Mouse (Mus musculus) embryonic facial prominence, embryonic 14.5 days (tissue): Measurements from ENCODE around the gene Scarf2. TPM values are rescaled to one million over a fixed set of nuclear protein-coding genes. Genes with fewer than 3 reads are reported as not detected.

ENCODE experiments used
- ATAC-seq: fragments of 200-750 bp; cut with Nextera tagmentation; 2 replicates; pipeline ENCODE4 v1.8.0; 2017; ENCODE audit warnings: low read depth, moderate number of reproducible peaks, moderate TSS enrichment
- DNase-seq: peaks from one replicate; pipeline ENCODE4 v3.0.0-alpha.2; 2015; ENCODE audit warnings: low spot score
- H3K27ac ChIP-seq: fragments of 300-500 bp; sonication (generic); replicated peaks from 2 replicates; pipeline ENCODE4 v1.5.1; 2014; ENCODE audit warnings: low read depth, mild to moderate bottlenecking, low read length, moderate library complexity
- H3K27me3 ChIP-seq: fragments of 300-500 bp; sonication (generic); replicated peaks from 2 replicates; pipeline ENCODE4 v1.6.1; 2014; ENCODE audit warnings: low read length; ENCODE audit not compliant: control insufficient read depth, insufficient read depth
- H3K36me3 ChIP-seq: fragments of 300-500 bp; sonication (generic); 2 replicates; pipeline ENCODE4 v1.6.1; 2014; ENCODE audit warnings: low read length, mixed read lengths; ENCODE audit not compliant: control insufficient read depth, insufficient read depth
- H3K4me1 ChIP-seq: fragments of 300-500 bp; sonication (generic); 2 replicates; pipeline ENCODE4 v1.6.1; 2014; ENCODE audit warnings: antibody characterized with exemption, low read length; ENCODE audit not compliant: control insufficient read depth, insufficient read depth
- H3K4me2 ChIP-seq: fragments of 300-500 bp; sonication (generic); 2 replicates; pipeline ENCODE4 v1.6.1; 2014; ENCODE audit warnings: low read depth, mild to moderate bottlenecking, low read length, moderate library complexity, mixed read lengths
- H3K4me3 ChIP-seq: fragments of 300-500 bp; sonication (generic); 2 replicates; pipeline ENCODE4 v1.5.1; 2014; ENCODE audit warnings: low read depth, mild to moderate bottlenecking, low read length
- H3K9ac ChIP-seq: fragments of 300-500 bp; sonication (generic); 2 replicates; pipeline ENCODE4 v1.6.1; 2014; ENCODE audit warnings: low read depth, mild to moderate bottlenecking, low read length, moderate library complexity, mixed read lengths
- H3K9me3 ChIP-seq: fragments of 300-500 bp; sonication (generic); 2 replicates; pipeline ENCODE4 v1.6.1; 2016; ENCODE audit warnings: low read length; ENCODE audit not compliant: control insufficient read depth
- WGBS: fragments of 180-500 bp; shearing (Covaris S2); extraction: QIAGEN DNeasy Blood & Tissue Kit; methylation state at CpG from one replicate; pipeline ENCODE4 v1.1.7; 2014; 5-methylcytosine and 5-hydroxymethylcytosine counted together
- polyA plus RNA-seq: library from polyadenylated mRNA; unstranded; fragments of >200 nt; fragmentation: Nextera tagmentation; extraction: Ambion mirVana; gene quantifications from 2 replicates; pipeline ENCODE4 v1.2.1, GENCODE M21; 2014

Gene Scarf2
- polyA plus RNA-seq, 1 experiment from 2014 or later = 34.5 TPM

- DNase-seq = peak; percentile 39
- Histone ChIP-seq H3K4me2 (peak overlapping the region; percentile 59), H3K4me3 (peak overlapping the region; percentile 32), H3K27me3 (peaks cover 42% of the 10 kb centered on the region), H3K27ac (no peak overlapping the region; the same call in 1 of the 2 replicates), H3K9ac (peak overlapping the region; percentile 54), H3K36me3 (peaks cover 41% of the 10 kb centered on the region), H3K9me3 (no peaks in the 10 kb centered on the region), H3K4me1 (peaks cover 89% of the 10 kb centered on the region)
- WGBS = 11% methylated on average over 47 of the region's 83 CpGs
- no peak for ATAC-seq
Measured at GRCm38 (mm10) chr16:17802839-17803674, 6.0 kb downstream of the Scarf2 start.

- peaks cover 42% of the 10 kb centered on the region for H3K27me3 ChIP-seq
- 22% methylated on average over 33 of the region's 33 CpGs for WGBS
- peak overlapping the region; percentile 33 for H3K4me3 ChIP-seq
- H3K9me3 ChIP-seq = no peaks in the 10 kb centered on the region
- peak overlapping the region; percentile 54 for H3K9ac ChIP-seq
- H3K4me2 ChIP-seq = peak overlapping the region; percentile 59
- H3K27ac ChIP-seq = peak overlapping the region; percentile 63; the same call in 1 of the 2 replicates
- peaks cover 95% of the 10 kb centered on the region for H3K4me1 ChIP-seq
- DNase-seq = no peak
- peaks cover 47% of the 10 kb centered on the region for H3K36me3 ChIP-seq
- no peak for ATAC-seq
Measured at GRCm38 (mm10) chr16:17803675-17804448, 6.8 kb downstream of the Scarf2 start.

GRCm38 (mm10) chr16:17804449-17804912 is 7.4 kb downstream of the Scarf2 start:
- WGBS = 8% methylated on average over 28 of the region's 33 CpGs
- peak; percentile 86 for DNase-seq
- Histone ChIP-seq H3K36me3 (peaks cover 47% of the 10 kb centered on the region), H3K4me2 (peak overlapping the region; percentile 59), H3K4me1 (peaks cover 94% of the 10 kb centered on the region), H3K27me3 (peaks cover 42% of the 10 kb centered on the region), H3K9ac (peak overlapping the region; percentile 52), H3K4me3 (peak overlapping the region; percentile 33), H3K9me3 (no peaks in the 10 kb centered on the region), H3K27ac (peak overlapping the region; percentile 63)
- ATAC-seq = peak; percentile 31; the same call in 1 of the 2 replicates

GRCm38 (mm10) chr16:17804982-17805381 is 7.9 kb downstream of the Scarf2 start:
- peak overlapping the region; percentile 59 for H3K4me2 ChIP-seq
- H3K27me3 ChIP-seq = peaks cover 41% of the 10 kb centered on the region
- peaks cover 47% of the 10 kb centered on the region for H3K36me3 ChIP-seq
- peaks cover 94% of the 10 kb centered on the region for H3K4me1 ChIP-seq
- 22% methylated on average over 7 of the region's 7 CpGs for WGBS
- H3K27ac ChIP-seq = peak overlapping the region; percentile 63; the same call in 1 of the 2 replicates
- peak overlapping the region; percentile 52 for H3K9ac ChIP-seq
- DNase-seq = peak; percentile 12
- H3K9me3 ChIP-seq = no peaks in the 10 kb centered on the region
- H3K4me3 ChIP-seq = peak overlapping the region; percentile 33
- no peak for ATAC-seq

GRCm38 (mm10) chr16:17806581-17807191 is 9.6 kb downstream of the Scarf2 start:
- Histone ChIP-seq H3K4me3 (peak overlapping the region; percentile 38), H3K4me1 (peaks cover 90% of the 10 kb centered on the region), H3K27me3 (peaks cover 32% of the 10 kb centered on the region), H3K36me3 (peaks cover 47% of the 10 kb centered on the region), H3K9me3 (no peaks in the 10 kb centered on the region), H3K27ac (peak overlapping the region; percentile 90), H3K9ac (peak overlapping the region; percentile 74), H3K4me2 (peak overlapping the region; percentile 77)
- WGBS = 5% methylated on average over 31 of the region's 50 CpGs
- DNase-seq = peak; percentile 10
- ATAC-seq = no peak

- peak overlapping the region; percentile 38 for H3K4me3 ChIP-seq
- no peaks in the 10 kb centered on the region for H3K9me3 ChIP-seq
- DNase-seq (peak; percentile 96), ATAC-seq (peak; percentile 76)
- H3K4me1 ChIP-seq = peaks cover 83% of the 10 kb centered on the region
- H3K27ac ChIP-seq = peak overlapping the region; percentile 90
- H3K27me3 ChIP-seq = peaks cover 24% of the 10 kb centered on the region
- WGBS = 4% methylated on average over 29 of the region's 73 CpGs
- H3K36me3 ChIP-seq = peaks cover 47% of the 10 kb centered on the region
- peak overlapping the region; percentile 74 for H3K9ac ChIP-seq
- peak overlapping the region; percentile 77 for H3K4me2 ChIP-seq
Measured at GRCm38 (mm10) chr16:17807192-17808009, 10.3 kb downstream of the Scarf2 start.

- H3K27me3 ChIP-seq = peaks cover 7% of the 10 kb centered on the region
- H3K27ac ChIP-seq = peak overlapping the region; percentile 96
- 69% methylated on average over 4 of the region's 4 CpGs for WGBS
- no peaks in the 10 kb centered on the region for H3K9me3 ChIP-seq
- ATAC-seq (no peak), DNase-seq (peak; percentile 36)
- H3K36me3 ChIP-seq = peaks cover 31% of the 10 kb centered on the region
- no peak overlapping the region for H3K9ac ChIP-seq
- peak overlapping the region; percentile 18 for H3K4me2 ChIP-seq
- H3K4me1 ChIP-seq = peaks cover 66% of the 10 kb centered on the region
- no peak overlapping the region for H3K4me3 ChIP-seq
Measured at GRCm38 (mm10) chr16:17809125-17809524, 12.0 kb downstream of the Scarf2 start.
